Mouse (Mus musculus) intestine, postnatal 0 days (tissue): ENCODE measurements around the gene Cryab. TPM values are rescaled to one million over a fixed set of nuclear protein-coding genes. Genes with fewer than 3 reads are reported as not detected.

ENCODE experiments used
- ATAC-seq: fragments of 200-750 bp; cut with Nextera tagmentation; 2 replicates; pipeline ENCODE4 v1.8.0; 2017; ENCODE audit warnings: mild to moderate bottlenecking, moderate TSS enrichment, moderate library complexity
- H3K27ac ChIP-seq: fragments of 300-500 bp; sonication (generic); 2 replicates; pipeline ENCODE4 v1.5.1; 2014; ENCODE audit warnings: mild to moderate bottlenecking, low read depth, low read length, moderate library complexity
- H3K27me3 ChIP-seq: fragments of 300-500 bp; sonication (generic); replicated peaks from 2 replicates; pipeline ENCODE4 v1.6.1; 2014; ENCODE audit warnings: low read length, mixed read lengths; ENCODE audit not compliant: control insufficient read depth, insufficient read depth
- H3K36me3 ChIP-seq: fragments of 300-500 bp; sonication (generic); 2 replicates; pipeline ENCODE4 v1.6.1; 2014; ENCODE audit warnings: mild to moderate bottlenecking, moderate library complexity; ENCODE audit not compliant: control insufficient read depth, insufficient read depth
- H3K4me1 ChIP-seq: fragments of 300-500 bp; sonication (generic); replicated peaks from 2 replicates; pipeline ENCODE4 v1.6.1; 2014; ENCODE audit warnings: antibody characterized with exemption, low read length, mixed read lengths; ENCODE audit not compliant: control insufficient read depth, insufficient read depth
- H3K4me2 ChIP-seq: fragments of 300-500 bp; sonication (generic); replicated peaks from 2 replicates; pipeline ENCODE4 v1.6.1; 2014; ENCODE audit warnings: low read depth, mild to moderate bottlenecking, moderate library complexity
- H3K4me3 ChIP-seq: fragments of 300-500 bp; sonication (generic); 2 replicates; pipeline ENCODE4 v1.5.1; 2014; ENCODE audit warnings: low read depth, low read length
- H3K9ac ChIP-seq: fragments of 300-500 bp; sonication (generic); 2 replicates; pipeline ENCODE4 v1.6.1; 2014; ENCODE audit warnings: mild to moderate bottlenecking, low read depth, low read length
- H3K9me3 ChIP-seq: fragments of 300-500 bp; sonication (generic); 2 replicates; pipeline ENCODE4 v1.6.1; 2016; ENCODE audit warnings: mixed run types; ENCODE audit not compliant: control insufficient read depth
- CTCF ChIP-seq: sonication (generic); IDR thresholded peaks from 2 replicates; pipeline ENCODE4 v1.5.1; 2016; ENCODE audit warnings: low read depth, mild to moderate bottlenecking, control low read depth, antibody characterized with exemption, moderate library complexity
- WGBS: fragments of 180-500 bp; shearing (Covaris S2); extraction: QIAGEN DNeasy Blood & Tissue Kit; methylation state at CpG from one replicate; pipeline ENCODE4 v1.1.7; 2014; 5-methylcytosine and 5-hydroxymethylcytosine counted together
- polyA plus RNA-seq: library from polyadenylated mRNA; unstranded; fragments of >200 nt; fragmentation: Nextera tagmentation; extraction: Ambion mirVana; gene quantifications from 2 replicates; pipeline ENCODE4 v1.2.1, GENCODE M21; 2015

The Cryab gene
- polyA plus RNA-seq, 1 experiment from 2014 or later, result 80.4 TPM

DNA sequence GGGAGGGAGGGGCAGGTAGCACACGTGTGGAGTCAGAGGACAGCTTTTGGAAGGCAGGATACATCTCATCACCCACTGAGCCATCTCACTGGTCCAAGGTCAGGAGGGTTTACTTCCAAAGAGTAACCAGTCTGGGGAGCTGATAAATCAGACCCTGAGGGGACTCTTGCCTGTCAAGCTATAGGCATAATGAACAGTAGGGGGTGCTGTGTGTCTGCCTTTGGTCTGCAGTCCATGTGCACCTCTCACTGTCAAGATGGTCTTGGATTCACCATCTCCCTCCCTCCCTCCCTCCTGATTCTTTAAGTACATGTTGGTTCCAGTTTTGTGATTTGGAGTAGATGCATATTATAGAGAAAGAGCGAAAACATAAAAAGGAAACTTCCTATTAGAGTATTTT, 49.9 kb downstream of the Cryab start:
- peak; percentile 83 for TF ChIP-seq CTCF
- Histone ChIP-seq H3K4me2 (no peak overlapping the region), H3K4me3 (no peak overlapping the region), H3K36me3 (peaks cover 44% of the 10 kb centered on the region), H3K27me3 (no peaks in the 10 kb centered on the region), H3K4me1 (no peaks in the 10 kb centered on the region), H3K9me3 (no peaks in the 10 kb centered on the region), H3K27ac (no peak overlapping the region), H3K9ac (no peak overlapping the region)
- 72% methylated on average over 2 of the region's 2 CpGs for WGBS
- ATAC-seq, result no peak

DNA sequence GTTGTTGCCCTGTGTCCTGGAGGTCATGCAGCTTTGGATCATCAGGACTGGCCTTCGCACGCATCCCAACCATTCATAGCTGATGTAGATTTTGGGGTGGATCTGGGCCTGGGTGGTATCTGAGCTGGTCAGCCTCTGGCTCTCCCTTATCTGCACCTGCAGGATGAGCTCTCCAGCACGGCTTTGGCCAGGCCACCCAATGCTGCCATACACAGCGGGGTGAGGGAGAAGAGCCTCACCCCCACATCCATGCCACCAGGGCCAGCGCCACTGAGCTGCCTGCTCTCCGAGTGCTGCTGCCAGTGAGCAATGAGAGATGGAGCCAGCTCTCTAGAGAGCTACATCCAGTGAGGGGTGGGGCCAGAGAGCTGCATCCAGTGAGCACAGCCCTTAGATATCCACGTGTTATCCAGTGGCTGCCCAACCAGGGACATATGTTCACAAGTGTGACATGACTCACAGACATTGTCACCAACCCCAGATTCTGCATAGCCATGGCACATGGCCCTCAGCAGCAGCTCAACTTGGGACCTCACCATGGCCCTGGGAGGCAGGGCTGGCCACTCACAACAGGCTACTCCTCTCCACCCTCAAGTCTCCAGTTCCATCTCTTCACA, 52.0 kb downstream of the Cryab start:
- no peak overlapping the region for H3K9ac ChIP-seq
- peaks cover 61% of the 10 kb centered on the region for H3K36me3 ChIP-seq
- no peak overlapping the region for H3K4me3 ChIP-seq
- no peaks in the 10 kb centered on the region for H3K9me3 ChIP-seq
- H3K27me3 ChIP-seq, result no peaks in the 10 kb centered on the region
- no peak for TF ChIP-seq CTCF
- 84% methylated on average over 7 of the region's 7 CpGs for WGBS
- no peak for ATAC-seq
- H3K4me2 ChIP-seq, result no peak overlapping the region
- H3K27ac ChIP-seq, result no peak overlapping the region
- H3K4me1 ChIP-seq, result no peaks in the 10 kb centered on the region

Other genes with a start within 250 kb of the Cryab start
- gene Pts, start 222.6 kb upstream of the Cryab start, polyA plus RNA-seq, result 88.2 and 90.8 TPM in 2 replicates
- gene Il18, start 196.5 kb upstream of the Cryab start, polyA plus RNA-seq, result 57.3 and 68.7 TPM in 2 replicates
- 4.7 and 5.3 TPM in 2 replicates for gene Bco2, start 196.1 kb upstream of the Cryab start, polyA plus RNA-seq
- 0.43 and 0.65 TPM in 2 replicates for gene Tex12, start 190.0 kb upstream of the Cryab start, polyA plus RNA-seq
- 738 and 800 TPM in 2 replicates for gene Sdhd, start 147.5 kb upstream of the Cryab start, polyA plus RNA-seq
- 387 and 412 TPM in 2 replicates for gene Timm8b, start 147.4 kb upstream of the Cryab start, polyA plus RNA-seq
- gene Pih1d2, start 134.0 kb upstream of the Cryab start, polyA plus RNA-seq, result 0.88 and 1.6 TPM in 2 replicates
- 13.9 and 14.6 TPM in 2 replicates for gene Nkapd1, start 133.9 kb upstream of the Cryab start, polyA plus RNA-seq
- 35.3 and 41.7 TPM in 2 replicates for gene Dlat, start 91.5 kb upstream of the Cryab start, polyA plus RNA-seq
- gene Dixdc1, start 11.8 kb upstream of the Cryab start, polyA plus RNA-seq, result 2.4 and 2.9 TPM in 2 replicates
- 45.3 and 50.2 TPM in 2 replicates for gene 2310030G06Rik, start 4.8 kb upstream of the Cryab start, polyA plus RNA-seq
- 10.3 and 10.4 TPM in 2 replicates for gene Hspb2, start 1.0 kb downstream of the Cryab start, polyA plus RNA-seq
- 5.1 and 6.1 TPM in 2 replicates for gene Fdxacb1, start 16.9 kb downstream of the Cryab start, polyA plus RNA-seq
- gene Alg9, start 23.7 kb downstream of the Cryab start, polyA plus RNA-seq, result 15.6 and 17.3 TPM in 2 replicates
- gene 1110032A03Rik, start 24.2 kb downstream of the Cryab start, polyA plus RNA-seq, result 35.6 and 38.6 TPM in 2 replicates
- gene Ppp2r1b, start 94.0 kb downstream of the Cryab start, polyA plus RNA-seq, result 20.0 and 21.4 TPM in 2 replicates